22 mouse cellular contexts compared by ENCODE assay signal in genomic region chr1:118719699-118720098, GRCm38 (mm10).
"Had no signal": no experiment of that assay in that cellular context is flagged by ENCODE, and none has a peak within 500 bp of the region (broad histone marks: within the 10 kb centered on the region; RNA-seq: fewer than 3 reads in every experiment).

No protein-coding gene starts in this region.

- H3K9ac ChIP-seq: limb, embryonic 13.5 days; liver, embryonic 14.5 days; liver, postnatal 0 days; lung, embryonic 14.5 days; midbrain, embryonic 13.5 days; stomach, embryonic 15.5 days had no signal

- H3K9me3 ChIP-seq: limb, embryonic 10.5 days; limb, embryonic 13.5 days; midbrain, embryonic 10.5 days; midbrain, embryonic 13.5 days; stomach, embryonic 15.5 days had no signal

- ATAC-seq: intestine, postnatal 0 days; liver, postnatal 0 days; lung, postnatal 0 days; midbrain, embryonic 13.5 days; midbrain, embryonic 16.5 days had no signal

- H3K36me3 ChIP-seq: limb, embryonic 10.5 days; limb, embryonic 13.5 days; midbrain, embryonic 10.5 days; midbrain, embryonic 13.5 days; stomach, embryonic 15.5 days had no signal

- H3K27ac ChIP-seq: limb, embryonic 10.5 days; limb, embryonic 13.5 days; liver, embryonic 14.5 days; macrophage; midbrain, embryonic 10.5 days; midbrain, embryonic 13.5 days; stomach, embryonic 15.5 days had no signal

- H3K4me2 ChIP-seq: limb, embryonic 13.5 days; liver, embryonic 11.5 days; lung, embryonic 14.5 days; midbrain, embryonic 13.5 days; stomach, embryonic 15.5 days had no signal

- DNase-seq: kidney, adult 8-10 months; kidney, postnatal 14 days; kidney, postnatal 4 days; liver, postnatal 0 days; lung, embryonic 14.5 days; right cerebral cortex, adult 18-20 months; right cerebral cortex, postnatal 14 days; right cerebral cortex, postnatal 4 days; spleen, adult 18-20 months; thymus, postnatal 25 days had no signal

- H3K4me1 ChIP-seq: limb, embryonic 10.5 days; megakaryocyte, embryonic 14.5 days; midbrain, embryonic 10.5 days; midbrain, embryonic 13.5 days; stomach, embryonic 15.5 days had no signal

- H3K27me3 ChIP-seq: limb, embryonic 13.5 days; megakaryocyte, embryonic 14.5 days; midbrain, embryonic 13.5 days; stomach, embryonic 15.5 days had no signal

- H3K4me3 ChIP-seq: limb, embryonic 10.5 days; limb, embryonic 13.5 days; megakaryocyte, embryonic 14.5 days; midbrain, embryonic 10.5 days; midbrain, embryonic 13.5 days; stomach, embryonic 15.5 days had no signal
